In genomic region chr9:40723311-40723772, GRCm38 (mm10) we compare ENCODE assay signal across 23 mouse cellular contexts. TPM values are rescaled to one million over a fixed set of nuclear protein-coding genes. Genes with fewer than 3 reads are reported as not detected.
DNase-seq lines count a peak whose midpoint lies in the region; ATAC-seq and TF ChIP-seq lines count a peak whose summit lies in the region.
"Had no signal": no experiment of that assay in that cellular context is flagged by ENCODE, and none has a peak within 500 bp of the region (broad histone marks: within the 10 kb centered on the region; RNA-seq: fewer than 3 reads in every experiment).

No protein-coding gene starts in this region.

- H3K27ac ChIP-seq in heart, embryonic 10.5 days, result no peak overlapping the region
- H3K27ac ChIP-seq in lung, embryonic 16.5 days (ENCODE audit: low read length), result 0 out of 2 replicates have a peak overlapping the region, but pooled peaks have one; percentile 14
- H3K27ac ChIP-seq: limb, embryonic 15.5 days had no signal

- intact Hi-C loops in left cerebral cortex, postnatal 14 days (cut with DNase I), result no loop called here

- no peaks in the 10 kb centered on the region for H3K36me3 ChIP-seq in heart, embryonic 10.5 days
- H3K36me3 ChIP-seq in lung, embryonic 16.5 days (ENCODE audit: control insufficient read depth, insufficient read depth, low read length), result no peaks in the 10 kb centered on the region
- H3K36me3 ChIP-seq: neural tube, embryonic 13.5 days had no signal

- H3K4me3 ChIP-seq in heart, embryonic 10.5 days, result no peak overlapping the region
- H3K4me3 ChIP-seq in lung, embryonic 16.5 days (ENCODE audit: low read length), result no peak overlapping the region
- H3K4me3 ChIP-seq in lung, adult 2 months (replicated peaks; ENCODE audit: extremely low read depth, low read depth, low read length), result no peak overlapping the region
- H3K4me3 ChIP-seq: limb, embryonic 15.5 days; neural tube, embryonic 13.5 days had no signal

- 44% methylated on average over 2 of the region's 2 CpGs for WGBS in heart, embryonic 10.5 days
- 73% methylated on average over 2 of the region's 2 CpGs for WGBS in lung, embryonic 16.5 days
- WGBS in lung, adult 2 months, result 63% methylated on average over 2 of the region's 2 CpGs

- no peak for TF ChIP-seq CTCF in lung, adult 2 months (IDR thresholded peaks at IDR 0.05; ENCODE audit: insufficient read depth, low read length)

- no peaks in the 10 kb centered on the region for H3K9me3 ChIP-seq in heart, embryonic 10.5 days
- H3K9me3 ChIP-seq in lung, embryonic 16.5 days (ENCODE audit: control insufficient read depth, low read length), result no peaks in the 10 kb centered on the region
- H3K9me3 ChIP-seq: limb, embryonic 15.5 days; neural tube, embryonic 13.5 days had no signal

- no peak; the same call in 1 of the 2 replicates for ATAC-seq in lung, embryonic 16.5 days (ENCODE audit: low read depth)
- ATAC-seq: liver, postnatal 0 days had no signal

- no peaks in the 10 kb centered on the region for H3K27me3 ChIP-seq in heart, embryonic 10.5 days (ENCODE audit: insufficient read depth, poor library complexity, severe bottlenecking)
- H3K27me3 ChIP-seq in lung, embryonic 16.5 days (ENCODE audit: control insufficient read depth, insufficient read depth, low read depth, low read length), result no peaks in the 10 kb centered on the region
- H3K27me3 ChIP-seq: limb, embryonic 15.5 days; neural tube, embryonic 13.5 days had no signal

- H3K4me1 ChIP-seq in heart, embryonic 10.5 days, result 0 out of 2 replicates have a peak, but pooled peaks cover 3% of the 10 kb centered on the region
- H3K4me1 ChIP-seq in lung, embryonic 16.5 days (replicated peaks; ENCODE audit: control insufficient read depth, insufficient read depth, low read length), result peaks cover 5% of the 10 kb centered on the region; the same call in 1 of the 2 replicates
- H3K4me1 ChIP-seq in lung, adult 2 months (ENCODE audit: control insufficient read depth, insufficient read depth, low read length), result no peaks in the 10 kb centered on the region; the same call in 1 of the 2 replicates

- H3K4me2 ChIP-seq in lung, embryonic 16.5 days (ENCODE audit: low read depth, low read length), result no peak overlapping the region
- H3K4me2 ChIP-seq: heart, embryonic 11.5 days; limb, embryonic 15.5 days; midbrain, embryonic 11.5 days; neural tube, embryonic 13.5 days had no signal

- TF ChIP-seq POLR2A in lung, adult 2 months (IDR thresholded peaks at IDR 0.05; ENCODE audit: borderline replicate concordance, extremely low read depth, low read depth, low read length), result no peak

- DNase-seq in heart, postnatal 4 days, result peak; percentile 21
- DNase-seq in heart, embryonic 10.5 days (ENCODE audit: low spot score), result no peak
- DNase-seq in lung, adult 2 months, result no peak
- peak; percentile 68 for DNase-seq in cerebellum, adult 8-10 months
- DNase-seq in retina, postnatal 1 day, result peak; percentile 22
- DNase-seq in embryo, embryonic 11 days, result no peak
- no peak for DNase-seq in left cerebral cortex, postnatal 14 days (ENCODE audit: low spot score in 2 of 2)
- DNase-seq: adrenal gland, postnatal 14 days; B cell, adult 2 months; gastrocnemius, postnatal 36 days; heart, postnatal 14 days; kidney, adult 8-10 months; layer of hippocampus, adult 9-11 months; liver, postnatal 0 days; right cerebral cortex, postnatal 25 days had no signal

- H3K9ac ChIP-seq in lung, embryonic 16.5 days (ENCODE audit: low read length), result no peak overlapping the region
- H3K9ac ChIP-seq: limb, embryonic 15.5 days; liver, postnatal 0 days; neural tube, embryonic 13.5 days had no signal

RNA-seq across cellular contexts. Expression of gene Clmp, which starts 37.6 kb away (rescaled TPM):
- 10 to 100 TPM in 1 of 2 experiments, 1 to 10 TPM in 1; 9.5 to 10.6 TPM for total RNA-seq in heart, postnatal 4 days (2021)
- polyA plus RNA-seq in heart, embryonic 10.5 days (2016; fragmentation: Nextera tagmentation; extraction: Ambion mirVana), result 6.2 and 18.4 TPM in 2 replicates
- polyA plus RNA-seq in lung, embryonic 16.5 days (2015; fragmentation: Nextera tagmentation; extraction: Ambion mirVana), result 9.8 and 10.8 TPM in 2 replicates
- 11.8 and 16.5 TPM in 2 replicates for polyA plus RNA-seq in lung, adult 2 months (2012; rRNA removed)
- 10 to 100 TPM; 29.8 to 30.2 TPM for total RNA-seq in left cerebral cortex, postnatal 14 days (2021)

RNA-seq across cellular contexts. Expression of gene Gm21915, which starts 52.9 kb away (rescaled TPM):
- total RNA-seq in heart, postnatal 4 days (2021), result not detected
- not detected in 2 replicates for polyA plus RNA-seq in heart, embryonic 10.5 days (2016; fragmentation: Nextera tagmentation; extraction: Ambion mirVana)
- polyA plus RNA-seq in lung, embryonic 16.5 days (2015; fragmentation: Nextera tagmentation; extraction: Ambion mirVana), result not detected in 2 replicates
- not detected in 2 replicates for polyA plus RNA-seq in lung, adult 2 months (2012; rRNA removed)
- total RNA-seq in left cerebral cortex, postnatal 14 days (2021), result not detected
- total RNA-seq: adrenal gland, postnatal 14 days; gastrocnemius, postnatal 36 days; heart, postnatal 14 days; left cerebral cortex, adult 8-10 months had no signal
- polyA plus RNA-seq: heart, embryonic 11.5 days; limb, embryonic 15.5 days; liver, postnatal 0 days; midbrain, embryonic 11.5 days; neural tube, embryonic 13.5 days; stomach, embryonic 16.5 days; thymus, postnatal 0 days had no signal

Comparison
In these comparisons a context has a peak if more than half of its experiments do, and no peak if none do; other contexts are left out.
1. DNase-seq: peak in heart, postnatal 4 days (single experiment), cerebellum, adult 8-10 months (single experiment) and retina, postnatal 1 day (single experiment); none in heart, embryonic 10.5 days (single experiment), lung, adult 2 months (single experiment), embryo, embryonic 11 days (single experiment) and left cerebral cortex, postnatal 14 days (0 of 2).